Comparison of ENCODE assay signal across 24 mouse cellular contexts in genomic region chrX:36077164-36077563, GRCm38 (mm10). TPM values are rescaled to one million over a fixed set of nuclear protein-coding genes. Genes with fewer than 3 reads are reported as not detected.
A peak's percentile ranks its signal among the peaks of the same experiment; 100 is the strongest.
DNase-seq lines count a peak whose midpoint lies in the region; ATAC-seq and TF ChIP-seq lines count a peak whose summit lies in the region.
"Had no signal": no experiment of that assay in that cellular context is flagged by ENCODE, and none has a peak within 500 bp of the region (broad histone marks: within the 10 kb centered on the region; RNA-seq: fewer than 3 reads in every experiment).

No protein-coding gene starts in this region.

- H3K27ac ChIP-seq in lung, embryonic 15.5 days, result no peak overlapping the region
- peak overlapping the region; percentile 73 for H3K27ac ChIP-seq in intestine, embryonic 14.5 days (ENCODE audit: low read depth)
- 0 out of 2 replicates have a peak overlapping the region, but pooled peaks have one; percentile 28 for H3K27ac ChIP-seq in intestine, postnatal 0 days (ENCODE audit: low read depth, low read length)
- no peak overlapping the region for H3K27ac ChIP-seq in hindbrain, embryonic 10.5 days
- no peak overlapping the region for H3K27ac ChIP-seq in kidney, embryonic 16.5 days (ENCODE audit: low read length)
- H3K27ac ChIP-seq: embryonic facial prominence, embryonic 12.5 days; embryonic facial prominence, embryonic 15.5 days; gastrocnemius, adult 2 months; hindbrain, embryonic 15.5 days had no signal

- WGBS in lung, embryonic 15.5 days, result 34% methylated on average over 4 of the region's 4 CpGs
- 42% methylated on average over 4 of the region's 4 CpGs for WGBS in intestine, embryonic 14.5 days
- WGBS in intestine, postnatal 0 days, result 41% methylated on average over 4 of the region's 4 CpGs
- 86% methylated on average over 4 of the region's 4 CpGs for WGBS in hindbrain, embryonic 10.5 days
- WGBS in kidney, embryonic 16.5 days, result 62% methylated on average over 4 of the region's 4 CpGs

- H3K4me3 ChIP-seq in lung, embryonic 15.5 days, result no peak overlapping the region
- H3K4me3 ChIP-seq in intestine, embryonic 14.5 days (ENCODE audit: low read depth, low read length), result no peak overlapping the region
- H3K4me3 ChIP-seq in intestine, postnatal 0 days (ENCODE audit: low read depth, low read length), result no peak overlapping the region
- H3K4me3 ChIP-seq in hindbrain, embryonic 10.5 days, result no peak overlapping the region
- H3K4me3 ChIP-seq in kidney, embryonic 16.5 days (ENCODE audit: low read length), result no peak overlapping the region
- H3K4me3 ChIP-seq: embryonic facial prominence, embryonic 12.5 days; embryonic facial prominence, embryonic 15.5 days; gastrocnemius, adult 2 months; hindbrain, embryonic 15.5 days had no signal

- H3K9ac ChIP-seq in lung, embryonic 15.5 days, result no peak overlapping the region
- H3K9ac ChIP-seq in intestine, embryonic 14.5 days (ENCODE audit: low read length), result no peak overlapping the region
- H3K9ac ChIP-seq in intestine, postnatal 0 days (ENCODE audit: low read depth, low read length), result no peak overlapping the region
- no peak overlapping the region for H3K9ac ChIP-seq in kidney, embryonic 16.5 days (replicated peaks; ENCODE audit: low read length)
- H3K9ac ChIP-seq: embryonic facial prominence, embryonic 12.5 days; embryonic facial prominence, embryonic 15.5 days; forebrain, postnatal 0 days; hindbrain, embryonic 15.5 days had no signal

- DNase-seq in lung, postnatal 14 days, result no peak
- DNase-seq in 3T3-L1 (ENCODE audit: low read depth, low spot score), result peak; percentile 51
- no peak for DNase-seq in intestine, embryonic 14.5 days (ENCODE audit: low spot score)
- no peak for DNase-seq in hindbrain, embryonic 10.5 days (ENCODE audit: low spot score)
- DNase-seq in Muller cell, postnatal 12 days (ENCODE audit: inconsistent ontology term), result no peak
- DNase-seq: adrenal gland, postnatal 14 days; cerebellum, adult 11 months; cerebellum, adult 2 months; cerebellum, adult 9-11 months; cerebellum, postnatal 25 days; forebrain, postnatal 0 days; gastrocnemius, adult 2 months; gastrocnemius, postnatal 14 days; heart, adult 11 months had no signal

- H3K4me2 ChIP-seq in lung, embryonic 15.5 days, result no peak overlapping the region
- H3K4me2 ChIP-seq in intestine, embryonic 14.5 days (ENCODE audit: low read length), result no peak overlapping the region
- H3K4me2 ChIP-seq in intestine, postnatal 0 days (replicated peaks; ENCODE audit: low read depth), result no peak overlapping the region
- H3K4me2 ChIP-seq in kidney, embryonic 16.5 days (replicated peaks; ENCODE audit: low read depth, low read length), result no peak overlapping the region
- H3K4me2 ChIP-seq: embryonic facial prominence, embryonic 12.5 days; embryonic facial prominence, embryonic 15.5 days; heart, embryonic 11.5 days; hindbrain, embryonic 15.5 days had no signal

- ATAC-seq in lung, embryonic 15.5 days (ENCODE audit: borderline replicate concordance, extremely low read depth, low FRiP score, low TSS enrichment), result peak; percentile 57; the same call in 1 of the 2 replicates
- no peak for ATAC-seq in intestine, embryonic 14.5 days (replicated peaks; ENCODE audit: low FRiP score, low TSS enrichment, low read depth)
- ATAC-seq in intestine, postnatal 0 days, result peak; percentile 76
- no peak for ATAC-seq in kidney, embryonic 16.5 days (ENCODE audit: low FRiP score, low TSS enrichment)
- ATAC-seq: CD4-positive, CD25-positive, alpha-beta regulatory T cell, adult 4 months; forebrain, embryonic 14.5 days; forebrain, postnatal 0 days; Patski had no signal

- H3K36me3 ChIP-seq in lung, embryonic 15.5 days, result no peaks in the 10 kb centered on the region
- H3K36me3 ChIP-seq in intestine, embryonic 14.5 days (ENCODE audit: control insufficient read depth, insufficient read depth, low read length), result no peaks in the 10 kb centered on the region
- no peaks in the 10 kb centered on the region for H3K36me3 ChIP-seq in intestine, postnatal 0 days (ENCODE audit: control insufficient read depth, insufficient read depth)
- H3K36me3 ChIP-seq in hindbrain, embryonic 10.5 days, result no peaks in the 10 kb centered on the region
- no peaks in the 10 kb centered on the region for H3K36me3 ChIP-seq in kidney, embryonic 16.5 days (ENCODE audit: insufficient read depth, low read length)
- H3K36me3 ChIP-seq: embryonic facial prominence, embryonic 12.5 days; embryonic facial prominence, embryonic 15.5 days; hindbrain, embryonic 15.5 days had no signal

- H3K9me3 ChIP-seq in lung, embryonic 15.5 days, result no peaks in the 10 kb centered on the region
- H3K9me3 ChIP-seq in intestine, embryonic 14.5 days (ENCODE audit: control insufficient read depth, low read length), result no peaks in the 10 kb centered on the region
- no peaks in the 10 kb centered on the region for H3K9me3 ChIP-seq in intestine, postnatal 0 days (ENCODE audit: control insufficient read depth)
- no peaks in the 10 kb centered on the region for H3K9me3 ChIP-seq in hindbrain, embryonic 10.5 days
- H3K9me3 ChIP-seq in kidney, embryonic 16.5 days (ENCODE audit: low read length), result no peaks in the 10 kb centered on the region
- H3K9me3 ChIP-seq: embryonic facial prominence, embryonic 12.5 days; embryonic facial prominence, embryonic 15.5 days; hindbrain, embryonic 15.5 days had no signal

- TF ChIP-seq CTCF in intestine, postnatal 0 days (IDR thresholded peaks at IDR 0.05; ENCODE audit: low read depth), result no peak

- no peaks in the 10 kb centered on the region for H3K27me3 ChIP-seq in lung, embryonic 15.5 days
- H3K27me3 ChIP-seq in intestine, embryonic 14.5 days (replicated peaks; ENCODE audit: control insufficient read depth, insufficient read depth, low read length), result no peaks in the 10 kb centered on the region
- H3K27me3 ChIP-seq in intestine, postnatal 0 days (replicated peaks; ENCODE audit: control insufficient read depth, insufficient read depth, low read length), result no peaks in the 10 kb centered on the region
- no peaks in the 10 kb centered on the region for H3K27me3 ChIP-seq in hindbrain, embryonic 10.5 days (ENCODE audit: insufficient read depth, poor library complexity, severe bottlenecking)
- H3K27me3 ChIP-seq in kidney, embryonic 16.5 days (ENCODE audit: insufficient read depth, low read length), result no peaks in the 10 kb centered on the region
- H3K27me3 ChIP-seq: embryonic facial prominence, embryonic 12.5 days; embryonic facial prominence, embryonic 15.5 days; hindbrain, embryonic 15.5 days had no signal

- H3K4me1 ChIP-seq in lung, embryonic 15.5 days, result no peaks in the 10 kb centered on the region
- no peaks in the 10 kb centered on the region for H3K4me1 ChIP-seq in intestine, embryonic 14.5 days (replicated peaks; ENCODE audit: control insufficient read depth, insufficient read depth, low read length)
- H3K4me1 ChIP-seq in intestine, postnatal 0 days (replicated peaks; ENCODE audit: control insufficient read depth, insufficient read depth, low read length), result no peaks in the 10 kb centered on the region
- H3K4me1 ChIP-seq in hindbrain, embryonic 10.5 days (replicated peaks), result no peaks in the 10 kb centered on the region
- H3K4me1 ChIP-seq in kidney, embryonic 16.5 days (ENCODE audit: insufficient read depth, low read length), result no peaks in the 10 kb centered on the region
- H3K4me1 ChIP-seq: embryonic facial prominence, embryonic 12.5 days; embryonic facial prominence, embryonic 15.5 days; hindbrain, embryonic 15.5 days had no signal

RNA-seq across cellular contexts. Expression of gene Il13ra1, which starts 34.7 kb away (rescaled TPM):
- 31.5 and 33.3 TPM in 2 replicates for polyA plus RNA-seq in lung, embryonic 15.5 days (2015; fragmentation: Nextera tagmentation; extraction: Ambion mirVana)
- 25.9 and 28.8 TPM in 2 replicates for polyA plus RNA-seq in intestine, embryonic 14.5 days (2014; fragmentation: Nextera tagmentation; extraction: Ambion mirVana)
- 26.9 and 28.1 TPM in 2 replicates for polyA plus RNA-seq in intestine, postnatal 0 days (2015; fragmentation: Nextera tagmentation; extraction: Ambion mirVana)
- 2.5 and 3.1 TPM in 2 replicates for polyA plus RNA-seq in hindbrain, embryonic 10.5 days (2016; fragmentation: Nextera tagmentation; extraction: Ambion mirVana)
- 32.5 and 34.7 TPM in 2 replicates for polyA plus RNA-seq in kidney, embryonic 16.5 days (2015; fragmentation: Nextera tagmentation; extraction: Ambion mirVana)

Comparison
In these comparisons a context has a peak if more than half of its experiments do, and no peak if none do; other contexts are left out.
1. ATAC-seq: peak in lung, embryonic 15.5 days (single experiment) and intestine, postnatal 0 days (single experiment); none in intestine, embryonic 14.5 days (single experiment) and kidney, embryonic 16.5 days (single experiment).
2. H3K27ac ChIP-seq: peak in intestine, embryonic 14.5 days (single experiment) and intestine, postnatal 0 days (single experiment); none in lung, embryonic 15.5 days (single experiment), hindbrain, embryonic 10.5 days (single experiment) and kidney, embryonic 16.5 days (single experiment).